In genomic region chr19:7295071-7295658, GRCm38 (mm10) we compare ENCODE assay signal across 8 mouse cellular contexts. TPM values are rescaled to one million over a fixed set of nuclear protein-coding genes. Genes with fewer than 3 reads are reported as not detected.
DNase-seq lines count a peak whose midpoint lies in the region; ATAC-seq and TF ChIP-seq lines count a peak whose summit lies in the region.

No protein-coding gene starts in this region.

- WGBS in hindbrain, postnatal 0 days, result 82% methylated on average over 15 of the region's 15 CpGs
- 83% methylated on average over 15 of the region's 15 CpGs for WGBS in hindbrain, embryonic 14.5 days
- 55% methylated on average over 15 of the region's 15 CpGs for WGBS in embryonic facial prominence, embryonic 12.5 days
- WGBS in midbrain, postnatal 0 days, result 80% methylated on average over 15 of the region's 15 CpGs

- DNase-seq in hindbrain, postnatal 0 days (ENCODE audit: low spot score), result no peak
- no peak for DNase-seq in hindbrain, embryonic 14.5 days (ENCODE audit: low spot score)
- DNase-seq in kidney, postnatal 4 days, result peak; percentile 53 to 76
- no peak for DNase-seq in layer of hippocampus, adult 9-10 months (ENCODE audit: low spot score)
- no peak for DNase-seq in cerebellum, postnatal 14 days
- no peak for DNase-seq in midbrain, postnatal 0 days (ENCODE audit: low spot score)

- H3K4me2 ChIP-seq in hindbrain, postnatal 0 days (ENCODE audit: low read depth, low read length), result no peak overlapping the region
- H3K4me2 ChIP-seq in hindbrain, embryonic 14.5 days (replicated peaks), result no peak overlapping the region
- H3K4me2 ChIP-seq in embryonic facial prominence, embryonic 12.5 days (replicated peaks), result 0 out of 2 replicates have a peak overlapping the region, but pooled peaks have one; percentile 10
- no peak overlapping the region for H3K4me2 ChIP-seq in midbrain, postnatal 0 days (ENCODE audit: low read depth, low read length, poor library complexity, severe bottlenecking)

- peaks cover 7% of the 10 kb centered on the region; the same call in 1 of the 2 replicates for H3K36me3 ChIP-seq in hindbrain, postnatal 0 days (ENCODE audit: insufficient read depth, low read length)
- peaks cover 7% of the 10 kb centered on the region for H3K36me3 ChIP-seq in hindbrain, embryonic 14.5 days (replicated peaks; ENCODE audit: control insufficient read depth, insufficient read depth)
- peaks cover 15% of the 10 kb centered on the region for H3K36me3 ChIP-seq in embryonic facial prominence, embryonic 12.5 days
- H3K36me3 ChIP-seq in midbrain, postnatal 0 days (ENCODE audit: insufficient read depth, low read length), result peaks cover 5% of the 10 kb centered on the region; the same call in 1 of the 2 replicates

- 0 out of 2 replicates have a peak overlapping the region, but pooled peaks have one; percentile 10 for H3K9ac ChIP-seq in hindbrain, postnatal 0 days (replicated peaks; ENCODE audit: low read length)
- H3K9ac ChIP-seq in hindbrain, embryonic 14.5 days, result no peak overlapping the region
- H3K9ac ChIP-seq in embryonic facial prominence, embryonic 12.5 days, result peak overlapping the region; percentile 7; the same call in 1 of the 2 replicates
- H3K9ac ChIP-seq in midbrain, postnatal 0 days (replicated peaks; ENCODE audit: low read length, poor library complexity, severe bottlenecking), result no peak overlapping the region

- no peak overlapping the region for H3K4me3 ChIP-seq in hindbrain, postnatal 0 days (ENCODE audit: low read length)
- H3K4me3 ChIP-seq in hindbrain, embryonic 14.5 days (replicated peaks; ENCODE audit: low read length), result no peak overlapping the region
- no peak overlapping the region for H3K4me3 ChIP-seq in embryonic facial prominence, embryonic 12.5 days
- no peak overlapping the region for H3K4me3 ChIP-seq in midbrain, postnatal 0 days (ENCODE audit: low read depth, low read length)

- H3K9me3 ChIP-seq in hindbrain, postnatal 0 days (ENCODE audit: low read length), result no peaks in the 10 kb centered on the region
- H3K9me3 ChIP-seq in hindbrain, embryonic 14.5 days (ENCODE audit: control insufficient read depth, low read length), result no peaks in the 10 kb centered on the region
- no peaks in the 10 kb centered on the region for H3K9me3 ChIP-seq in embryonic facial prominence, embryonic 12.5 days
- no peaks in the 10 kb centered on the region for H3K9me3 ChIP-seq in midbrain, postnatal 0 days (ENCODE audit: low read length)

- H3K27ac ChIP-seq in hindbrain, postnatal 0 days, result peak overlapping the region; percentile 48; the same call in 1 of the 2 replicates
- H3K27ac ChIP-seq in hindbrain, embryonic 14.5 days, result no peak overlapping the region
- H3K27ac ChIP-seq in embryonic facial prominence, embryonic 12.5 days, result no peak overlapping the region
- H3K27ac ChIP-seq in midbrain, postnatal 0 days (ENCODE audit: low read depth, low read length), result no peak overlapping the region

- peaks cover 16% of the 10 kb centered on the region; the same call in 1 of the 2 replicates for H3K4me1 ChIP-seq in hindbrain, postnatal 0 days (ENCODE audit: insufficient read depth, low read length)
- H3K4me1 ChIP-seq in hindbrain, embryonic 14.5 days (replicated peaks; ENCODE audit: control insufficient read depth, insufficient read depth, low read length), result peaks cover 22% of the 10 kb centered on the region
- peaks cover 45% of the 10 kb centered on the region for H3K4me1 ChIP-seq in embryonic facial prominence, embryonic 12.5 days
- peaks cover 7% of the 10 kb centered on the region; the same call in 1 of the 2 replicates for H3K4me1 ChIP-seq in midbrain, postnatal 0 days (ENCODE audit: insufficient read depth, low read length)

- TF ChIP-seq CTCF in hindbrain, postnatal 0 days (IDR thresholded peaks at IDR 0.05; ENCODE audit: low read depth), result no peak
- TF ChIP-seq CTCF in midbrain, postnatal 0 days (IDR thresholded peaks at IDR 0.05), result no peak

- ATAC-seq in hindbrain, postnatal 0 days, result no peak
- no peak for ATAC-seq in hindbrain, embryonic 14.5 days (ENCODE audit: low FRiP score)
- ATAC-seq in embryonic facial prominence, embryonic 12.5 days (ENCODE audit: insufficient number of reproducible peaks, insufficient read depth, low FRiP score, low TSS enrichment), result no peak; the same call in 1 of the 2 replicates
- ATAC-seq in monocyte, adult 5-6 weeks (replicated peaks; ENCODE audit: insufficient number of reproducible peaks, low FRiP score, low TSS enrichment, poor library complexity, severe bottlenecking), result peak; percentile 54
- no peak for ATAC-seq in midbrain, postnatal 0 days (ENCODE audit: low FRiP score)

- no peaks in the 10 kb centered on the region for H3K27me3 ChIP-seq in hindbrain, postnatal 0 days (ENCODE audit: insufficient read depth, low read length)
- no peaks in the 10 kb centered on the region for H3K27me3 ChIP-seq in hindbrain, embryonic 14.5 days (ENCODE audit: control insufficient read depth, insufficient read depth, low read length)
- H3K27me3 ChIP-seq in embryonic facial prominence, embryonic 12.5 days, result no peaks in the 10 kb centered on the region
- H3K27me3 ChIP-seq in midbrain, postnatal 0 days (ENCODE audit: insufficient read depth, low read length), result no peaks in the 10 kb centered on the region

RNA-seq across cellular contexts. Expression of gene Rcor2, which starts 28.0 kb away (rescaled TPM):
- total RNA-seq in hindbrain, postnatal 0 days (2014; rRNA removed), result 73.2 and 91.7 TPM in 2 replicates
- polyA plus RNA-seq in hindbrain, postnatal 0 days (2015; fragmentation: Nextera tagmentation; extraction: Ambion mirVana), result 14.8 and 16.6 TPM in 2 replicates
- polyA plus RNA-seq in hindbrain, embryonic 14.5 days (2014; fragmentation: Nextera tagmentation; extraction: Ambion mirVana), result 12.0 and 13.4 TPM in 2 replicates
- polyA plus RNA-seq in embryonic facial prominence, embryonic 12.5 days (2016; fragmentation: Nextera tagmentation; extraction: Ambion mirVana), result 40.8 and 43.5 TPM in 2 replicates
- not detected in 3 replicates for total RNA-seq in monocyte, adult 5-6 weeks (2017)
- 40.7 and 53.1 TPM in 2 replicates for total RNA-seq in midbrain, postnatal 0 days (2014; rRNA removed)
- 8.9 and 9.7 TPM in 2 replicates for polyA plus RNA-seq in midbrain, postnatal 0 days (2015; fragmentation: Nextera tagmentation; extraction: Ambion mirVana)

RNA-seq across cellular contexts. Expression of gene Mark2, which starts 46.5 kb away (rescaled TPM):
- 39.9 and 47.8 TPM in 2 replicates for total RNA-seq in hindbrain, postnatal 0 days (2014; rRNA removed)
- 31.4 and 36.2 TPM in 2 replicates for polyA plus RNA-seq in hindbrain, postnatal 0 days (2015; fragmentation: Nextera tagmentation; extraction: Ambion mirVana)
- polyA plus RNA-seq in hindbrain, embryonic 14.5 days (2014; fragmentation: Nextera tagmentation; extraction: Ambion mirVana), result 50.7 and 57.6 TPM in 2 replicates
- polyA plus RNA-seq in embryonic facial prominence, embryonic 12.5 days (2016; fragmentation: Nextera tagmentation; extraction: Ambion mirVana), result 61.2 and 62.8 TPM in 2 replicates
- 24.9 to 78.8 TPM (median 41.5 TPM) in 3 replicates for total RNA-seq in monocyte, adult 5-6 weeks (2017)
- total RNA-seq in midbrain, postnatal 0 days (2014; rRNA removed), result 41.2 and 49.1 TPM in 2 replicates
- polyA plus RNA-seq in midbrain, postnatal 0 days (2015; fragmentation: Nextera tagmentation; extraction: Ambion mirVana), result 38.0 and 38.1 TPM in 2 replicates

RNA-seq across cellular contexts. Expression of gene Naa40, which starts 54.2 kb away (rescaled TPM):
- 56.5 and 59.7 TPM in 2 replicates for total RNA-seq in hindbrain, postnatal 0 days (2014; rRNA removed)
- polyA plus RNA-seq in hindbrain, postnatal 0 days (2015; fragmentation: Nextera tagmentation; extraction: Ambion mirVana), result 42.7 and 42.8 TPM in 2 replicates
- polyA plus RNA-seq in hindbrain, embryonic 14.5 days (2014; fragmentation: Nextera tagmentation; extraction: Ambion mirVana), result 67.6 and 69.1 TPM in 2 replicates
- 71.8 and 72.2 TPM in 2 replicates for polyA plus RNA-seq in embryonic facial prominence, embryonic 12.5 days (2016; fragmentation: Nextera tagmentation; extraction: Ambion mirVana)
- total RNA-seq in monocyte, adult 5-6 weeks (2017), result 14.9 to 17.6 TPM (median 17.5 TPM) in 3 replicates
- 58.3 and 62.5 TPM in 2 replicates for total RNA-seq in midbrain, postnatal 0 days (2014; rRNA removed)
- polyA plus RNA-seq in midbrain, postnatal 0 days (2015; fragmentation: Nextera tagmentation; extraction: Ambion mirVana), result 45.6 and 46.1 TPM in 2 replicates

Comparison
In these comparisons a context has a peak if more than half of its experiments do, and no peak if none do; other contexts are left out.
1. H3K9ac ChIP-seq: peak in hindbrain, postnatal 0 days (single experiment) and embryonic facial prominence, embryonic 12.5 days (single experiment); none in hindbrain, embryonic 14.5 days (single experiment) and midbrain, postnatal 0 days (single experiment).
2. DNase-seq: peak in kidney, postnatal 4 days (2 of 2); none in hindbrain, postnatal 0 days (single experiment), hindbrain, embryonic 14.5 days (single experiment), layer of hippocampus, adult 9-10 months (single experiment), cerebellum, postnatal 14 days (0 of 2) and midbrain, postnatal 0 days (single experiment).